Mouse (Mus musculus): ENCODE data around the gene Cpm.

Cpm gene

GRCm38 (mm10) chr10:117635823-117636589, 6.7 kb downstream of the Cpm start:
- DNase-seq (ENCODE audit: low read depth) = no peak

DNA sequence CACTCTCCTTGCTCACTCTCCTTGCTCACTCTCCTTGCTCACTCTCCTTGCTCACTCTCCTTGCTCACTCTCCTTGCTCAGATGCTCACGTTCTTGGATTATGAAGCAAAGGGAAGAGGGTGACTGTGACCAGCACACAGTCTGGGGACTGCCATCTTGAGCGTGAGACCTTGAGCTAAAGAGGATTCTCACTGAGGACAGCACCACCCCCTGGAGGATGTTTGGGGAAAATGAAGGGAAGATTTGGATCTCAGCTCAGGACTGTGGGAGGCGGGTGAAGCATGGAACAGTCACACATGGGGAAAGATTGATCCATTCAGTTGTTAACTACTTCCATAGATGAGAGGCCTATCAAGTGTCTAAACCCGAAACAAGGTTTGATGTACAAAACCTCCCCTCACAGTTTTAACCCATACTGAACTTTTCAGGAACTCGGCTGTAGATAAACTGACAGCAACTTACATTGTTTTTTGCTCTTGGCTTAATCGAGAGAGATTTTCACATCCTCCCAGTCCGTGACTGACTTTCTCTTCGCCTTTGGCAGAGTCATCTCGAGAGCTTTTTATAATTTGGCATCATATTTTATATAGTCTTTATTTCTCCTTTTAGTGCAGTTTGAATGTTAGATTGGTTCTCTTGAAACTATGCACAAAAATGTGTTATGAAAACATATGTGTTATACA, 7.9 kb downstream of the Cpm start:
- DNase-seq (ENCODE audit: low read depth) = no peak

- no peak for DNase-seq (ENCODE audit: low read depth)
Measured at GRCm38 (mm10) chr10:117637745-117638577, 8.7 kb downstream of the Cpm start.

- DNase-seq (ENCODE audit: low read depth) = no peak
Measured at GRCm38 (mm10) chr10:117638578-117639220, 9.4 kb downstream of the Cpm start.

GRCm38 (mm10) chr10:117639221-117639599, 9.9 kb downstream of the Cpm start:
- DNase-seq (ENCODE audit: low read depth) = no peak

DNA sequence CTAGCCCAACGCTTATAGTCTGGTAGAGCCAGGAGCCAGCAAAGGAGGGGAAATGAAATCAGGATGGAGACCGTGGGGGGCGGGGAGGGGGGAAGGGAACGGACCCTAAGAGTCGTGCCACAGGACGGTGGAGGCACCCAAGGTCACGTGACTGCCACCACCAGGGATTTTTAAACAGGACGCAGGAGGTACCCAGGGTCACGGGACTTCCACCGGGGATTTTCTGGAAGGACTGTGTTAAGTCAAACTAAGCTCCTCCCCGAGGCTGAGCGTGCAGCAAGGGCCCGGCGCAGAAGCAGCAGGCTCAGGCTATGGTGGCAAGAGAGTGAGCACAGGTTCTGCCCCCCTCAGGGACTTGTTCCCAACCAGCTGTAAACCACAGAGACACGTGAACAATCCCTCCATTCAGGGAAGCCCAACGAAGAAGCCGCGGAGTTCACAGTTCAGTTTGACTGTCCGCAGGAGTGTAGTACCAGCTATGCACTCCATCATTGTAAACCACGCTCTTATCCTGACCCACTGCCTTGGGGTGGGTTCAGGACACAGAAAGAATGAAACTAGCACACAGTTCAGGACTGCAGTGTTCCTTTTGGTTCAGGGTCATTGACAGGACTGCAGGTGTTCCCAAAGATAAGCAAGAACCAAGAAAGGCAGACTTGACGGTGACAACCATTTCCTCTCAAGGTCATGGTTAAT, 10.7 kb downstream of the Cpm start:
- DNase-seq (ENCODE audit: low read depth) = no peak

- no peak for DNase-seq (ENCODE audit: low read depth)
Measured at GRCm38 (mm10) chr10:117640595-117641078, 11.3 kb downstream of the Cpm start.

- no peak for DNase-seq (ENCODE audit: low read depth)
Measured at GRCm38 (mm10) chr10:117641400-117642200, 12.3 kb downstream of the Cpm start.

DNA sequence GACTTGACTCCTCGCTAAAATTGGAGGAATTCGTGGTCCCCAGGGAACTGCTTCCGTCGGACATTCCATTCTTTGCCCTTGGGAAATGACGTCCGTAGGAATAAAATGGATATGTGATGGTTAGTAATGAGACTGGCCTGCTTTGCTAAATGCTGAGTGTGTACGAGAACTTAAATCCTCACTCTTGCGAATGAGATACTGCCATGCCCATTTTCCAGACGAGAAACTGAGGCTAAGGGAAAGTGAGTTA, 12.8 kb downstream of the Cpm start:
- DNase-seq (ENCODE audit: low read depth) = no peak

- no peak for DNase-seq (ENCODE audit: low read depth)
Measured at GRCm38 (mm10) chr10:117642491-117643262, 13.4 kb downstream of the Cpm start.

- no peak for DNase-seq (ENCODE audit: low read depth)
Measured at GRCm38 (mm10) chr10:117643302-117643701, 14.0 kb downstream of the Cpm start.

DNA sequence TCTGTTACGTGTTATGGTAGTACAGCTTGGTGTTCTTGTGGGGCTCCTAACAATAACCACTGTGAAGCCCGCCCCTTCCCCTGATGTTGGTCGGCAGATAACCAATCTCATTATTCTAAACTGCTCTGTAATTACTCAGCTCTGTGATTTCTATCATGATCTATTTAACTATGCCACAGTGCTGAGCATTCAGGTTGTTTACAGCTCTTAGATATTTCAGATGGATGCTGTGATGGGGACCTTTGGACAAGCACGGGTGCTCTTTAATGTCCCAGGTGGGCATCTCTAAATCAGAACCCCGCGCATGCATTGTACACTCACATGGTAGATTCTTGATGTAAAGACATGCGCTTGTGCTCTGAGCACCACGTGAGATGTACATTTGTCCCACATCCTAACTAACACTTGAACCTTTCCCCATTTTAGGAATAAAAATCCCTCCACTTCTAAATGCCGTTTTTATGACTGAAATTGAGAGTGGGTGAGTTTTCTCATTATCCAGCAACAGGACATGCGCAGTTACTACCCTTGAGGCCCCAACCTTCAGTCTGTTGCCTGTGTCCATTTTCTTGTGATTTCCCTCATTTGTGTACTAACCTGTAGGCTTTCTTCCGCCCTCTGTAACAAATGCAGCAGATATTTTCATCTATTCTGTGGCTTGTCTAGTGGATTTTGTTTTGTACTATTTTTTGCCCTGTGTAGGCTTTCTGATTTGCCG, 14.6 kb downstream of the Cpm start:
- no peak for DNase-seq (ENCODE audit: low read depth)

GRCm38 (mm10) chr10:117644429-117644748, 15.1 kb downstream of the Cpm start:
- no peak for DNase-seq (ENCODE audit: low read depth)

DNA sequence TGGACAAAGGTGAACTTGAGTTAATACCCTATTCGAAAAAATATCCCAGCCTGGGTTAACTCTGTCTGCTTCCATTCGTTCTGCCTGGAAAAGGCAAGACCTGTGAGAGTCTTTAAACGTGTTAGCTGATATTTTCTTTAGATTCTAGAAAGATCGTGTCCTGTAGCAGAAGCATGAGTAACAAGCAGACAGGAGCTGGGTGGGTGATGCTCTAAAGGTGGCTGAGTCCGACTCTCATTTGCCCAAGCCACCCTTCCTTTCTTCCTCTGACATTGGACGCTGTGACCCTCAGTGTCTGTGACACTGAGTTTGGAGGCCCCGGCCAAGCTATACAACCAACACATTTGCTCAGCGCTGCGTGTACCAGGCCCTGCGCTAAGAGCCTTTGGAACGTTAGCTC, 15.5 kb downstream of the Cpm start:
- DNase-seq (ENCODE audit: low read depth) = no peak

GRCm38 (mm10) chr10:117645487-117645964, 16.2 kb downstream of the Cpm start:
- no peak for DNase-seq (ENCODE audit: low read depth)

GRCm38 (mm10) chr10:117646482-117647157, 17.3 kb downstream of the Cpm start:
- no peak for DNase-seq (ENCODE audit: low read depth)

GRCm38 (mm10) chr10:117647158-117647505, 17.8 kb downstream of the Cpm start:
- no peak for DNase-seq (ENCODE audit: low read depth)

DNA sequence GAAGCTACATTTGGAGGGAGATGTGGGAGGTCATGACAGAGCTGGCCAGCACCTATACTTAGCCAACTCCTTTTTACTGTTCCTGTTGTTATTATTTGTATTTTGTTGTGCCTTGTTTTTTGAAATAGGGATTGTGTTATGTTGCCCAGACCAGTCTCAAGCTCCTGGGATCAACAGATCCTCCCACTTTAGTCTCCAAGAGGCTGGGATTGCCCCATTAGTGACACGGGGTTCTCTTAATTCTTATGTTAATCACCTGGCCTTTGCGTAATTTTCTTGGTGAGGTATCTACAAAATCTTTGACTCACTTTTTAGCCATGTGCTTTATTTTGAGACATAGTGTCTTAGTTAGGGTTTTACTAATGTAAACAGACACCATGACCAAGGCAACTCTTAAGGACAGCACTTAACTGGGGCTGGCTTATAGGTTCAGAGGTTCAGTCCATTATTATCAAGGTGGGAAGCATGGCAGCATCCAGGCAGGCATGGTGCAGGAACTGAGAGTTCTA, 18.7 kb downstream of the Cpm start:
- no peak for DNase-seq (ENCODE audit: low read depth)

- no peak for DNase-seq (ENCODE audit: low read depth)
Measured at GRCm38 (mm10) chr10:117648643-117649042, 19.3 kb downstream of the Cpm start.

Data from c-Kit-positive CD71-negative TER-119-negative erythroid progenitor cells, embryonic 14.5 days (primary cell).